In genomic region chr15:83452219-83452760, GRCm38 (mm10) we compare ENCODE assay signal across 9 mouse cellular contexts. TPM values are rescaled to one million over a fixed set of nuclear protein-coding genes. Genes with fewer than 3 reads are reported as not detected.
DNase-seq lines count a peak whose midpoint lies in the region; ATAC-seq and TF ChIP-seq lines count a peak whose summit lies in the region.
"Had no signal": no experiment of that assay in that cellular context is flagged by ENCODE, and none has a peak within 500 bp of the region (broad histone marks: within the 10 kb centered on the region; RNA-seq: fewer than 3 reads in every experiment).

No protein-coding gene starts in this region.

- TF ChIP-seq POLR2A in cerebellum, adult 2 months (IDR thresholded peaks at IDR 0.05; ENCODE audit: borderline replicate concordance, insufficient read depth, low read length), result no peak

- no peak for TF ChIP-seq CTCF in cerebellum, adult 2 months (IDR thresholded peaks at IDR 0.05; ENCODE audit: borderline replicate concordance, insufficient read depth, low read depth, low read length)

- H3K9me3 ChIP-seq in heart, embryonic 13.5 days, result no peaks in the 10 kb centered on the region
- no peaks in the 10 kb centered on the region for H3K9me3 ChIP-seq in lung, embryonic 15.5 days
- no peaks in the 10 kb centered on the region for H3K9me3 ChIP-seq in stomach, embryonic 16.5 days (replicated peaks; ENCODE audit: control insufficient read depth, low read length)

- H3K4me2 ChIP-seq in heart, embryonic 13.5 days, result no peak overlapping the region
- H3K4me2 ChIP-seq in lung, embryonic 15.5 days, result no peak overlapping the region
- H3K4me2 ChIP-seq in stomach, embryonic 16.5 days (ENCODE audit: low read depth, low read length), result no peak overlapping the region

- H3K27me3 ChIP-seq in heart, embryonic 13.5 days (replicated peaks), result no peaks in the 10 kb centered on the region
- H3K27me3 ChIP-seq in lung, embryonic 15.5 days, result no peaks in the 10 kb centered on the region
- H3K27me3 ChIP-seq in stomach, embryonic 16.5 days (ENCODE audit: control insufficient read depth, insufficient read depth, low read length), result no peaks in the 10 kb centered on the region
- H3K27me3 ChIP-seq in cerebellum, adult 2 months (ENCODE audit: control insufficient read depth, insufficient read depth, low read length), result no peaks in the 10 kb centered on the region

- H3K36me3 ChIP-seq in heart, embryonic 13.5 days, result no peaks in the 10 kb centered on the region
- H3K36me3 ChIP-seq in lung, embryonic 15.5 days, result no peaks in the 10 kb centered on the region
- H3K36me3 ChIP-seq in stomach, embryonic 16.5 days (ENCODE audit: control insufficient read depth, insufficient read depth, low read length), result no peaks in the 10 kb centered on the region

- no peak overlapping the region for H3K9ac ChIP-seq in heart, embryonic 13.5 days
- no peak overlapping the region for H3K9ac ChIP-seq in lung, embryonic 15.5 days
- H3K9ac ChIP-seq in stomach, embryonic 16.5 days (ENCODE audit: low read length), result no peak overlapping the region
- H3K9ac ChIP-seq: liver, embryonic 14.5 days had no signal

- no peak for ATAC-seq in heart, embryonic 13.5 days (ENCODE audit: extremely low read depth, insufficient number of reproducible peaks, low FRiP score, low TSS enrichment)
- ATAC-seq in lung, embryonic 15.5 days (ENCODE audit: borderline replicate concordance, extremely low read depth, low FRiP score, low TSS enrichment), result no peak
- ATAC-seq in stomach, embryonic 16.5 days (ENCODE audit: insufficient read depth, low FRiP score), result no peak

- 85% methylated on average over 7 of the region's 7 CpGs for WGBS in heart, embryonic 13.5 days
- WGBS in lung, embryonic 15.5 days, result 82% methylated on average over 7 of the region's 7 CpGs
- 66% methylated on average over 7 of the region's 7 CpGs for WGBS in stomach, embryonic 16.5 days
- WGBS in cerebellum, adult 2 months, result 85% methylated on average over 7 of the region's 7 CpGs

- no peak for DNase-seq in heart, postnatal 4 days
- DNase-seq in lung, postnatal 10 days, result no peak
- DNase-seq in kidney, postnatal 36 days, result peak; percentile 66 to 78
- DNase-seq in urinary bladder, postnatal 36 days (ENCODE audit: low spot score in 2 of 2), result no peak
- no peak for DNase-seq in cerebellum, adult 2 months

- H3K4me1 ChIP-seq in heart, embryonic 13.5 days, result peaks cover 79% of the 10 kb centered on the region
- H3K4me1 ChIP-seq in lung, embryonic 15.5 days, result peaks cover 45% of the 10 kb centered on the region
- H3K4me1 ChIP-seq in stomach, embryonic 16.5 days (ENCODE audit: control insufficient read depth, insufficient read depth, low read length), result peaks cover 33% of the 10 kb centered on the region
- no peaks in the 10 kb centered on the region; the same call in 1 of the 2 replicates for H3K4me1 ChIP-seq in cerebellum, adult 2 months (ENCODE audit: control insufficient read depth, insufficient read depth, low read length)

- H3K4me3 ChIP-seq in heart, embryonic 13.5 days, result no peak overlapping the region
- H3K4me3 ChIP-seq in lung, embryonic 15.5 days, result no peak overlapping the region
- H3K4me3 ChIP-seq in stomach, embryonic 16.5 days (replicated peaks; ENCODE audit: low read length), result no peak overlapping the region
- H3K4me3 ChIP-seq in cerebellum, adult 2 months (replicated peaks; ENCODE audit: insufficient read depth, low read depth, low read length), result no peak overlapping the region

- H3K27ac ChIP-seq in heart, embryonic 13.5 days (replicated peaks), result peak overlapping the region; percentile 74
- peak overlapping the region; percentile 51; the same call in 1 of the 2 replicates for H3K27ac ChIP-seq in lung, embryonic 15.5 days
- H3K27ac ChIP-seq in stomach, embryonic 16.5 days (ENCODE audit: low read length), result peak overlapping the region; percentile 62
- H3K27ac ChIP-seq in cerebellum, adult 2 months (ENCODE audit: insufficient read depth, low read length), result no peak overlapping the region
- H3K27ac ChIP-seq: liver, embryonic 14.5 days had no signal

RNA-seq across cellular contexts. Expression of gene Pacsin2, which starts 12.1 kb away (rescaled TPM):
- 56.8 and 57.8 TPM in 2 replicates for polyA plus RNA-seq in heart, embryonic 13.5 days (2015; fragmentation: Nextera tagmentation; extraction: Ambion mirVana)
- total RNA-seq in heart, postnatal 4 days (2021), result 100 to 1,000 TPM; 136 to 147 TPM
- polyA plus RNA-seq in lung, embryonic 15.5 days (2015; fragmentation: Nextera tagmentation; extraction: Ambion mirVana), result 68.1 and 70.9 TPM in 2 replicates
- polyA plus RNA-seq in stomach, embryonic 16.5 days (2015; fragmentation: Nextera tagmentation; extraction: Ambion mirVana), result 64.5 and 67.9 TPM in 2 replicates
- polyA plus RNA-seq in cerebellum, adult 2 months (2012; rRNA removed), result 84.7 and 94.9 TPM in 2 replicates

RNA-seq across cellular contexts. Expression of gene Ttll1, which starts 58.4 kb away (rescaled TPM):
- 21.5 and 22.1 TPM in 2 replicates for polyA plus RNA-seq in heart, embryonic 13.5 days (2015; fragmentation: Nextera tagmentation; extraction: Ambion mirVana)
- 10 to 100 TPM; 20.7 to 24.3 TPM for total RNA-seq in heart, postnatal 4 days (2021)
- 21.0 and 23.1 TPM in 2 replicates for polyA plus RNA-seq in lung, embryonic 15.5 days (2015; fragmentation: Nextera tagmentation; extraction: Ambion mirVana)
- polyA plus RNA-seq in stomach, embryonic 16.5 days (2015; fragmentation: Nextera tagmentation; extraction: Ambion mirVana), result 20.9 and 21.0 TPM in 2 replicates
- 33.9 and 36.8 TPM in 2 replicates for polyA plus RNA-seq in cerebellum, adult 2 months (2012; rRNA removed)

Comparison
In these comparisons a context has a peak if more than half of its experiments do, and no peak if none do; other contexts are left out.
1. DNase-seq: peak in kidney, postnatal 36 days (2 of 2); none in heart, postnatal 4 days (single experiment), lung, postnatal 10 days (single experiment), urinary bladder, postnatal 36 days (0 of 2) and cerebellum, adult 2 months (0 of 2).